Mouse (Mus musculus): ENCODE measurements at regions not wholly inside any gene's neighbourhood (a gene's known extent, or its start where the extent isn't known, plus 50 kb on each side); places are given as distances from the start of the nearest gene placed in this dataset.
"Not testable (repeated sequence)": the region's sequence is repeated elsewhere in the genome, so short reads cannot be mapped to it uniquely, and the experiment has no call there.

GRCm38 (mm10) chrX:17818325-17818724 lies 246.2 kb upstream of the Fundc1 start:
- DNase-seq (ENCODE audit: low spot score in 2 of 2), result no peak

- DNase-seq (ENCODE audit: low spot score in 2 of 2), result no peak
Measured at GRCm38 (mm10) chrX:17817651-17818050, 245.5 kb upstream of the Fundc1 start.

GRCm38 (mm10) chrX:17788048-17788447 lies 215.9 kb upstream of the Fundc1 start:
- not testable (repeated sequence) for DNase-seq (ENCODE audit: low spot score in 2 of 2)

GRCm38 (mm10) chrX:17775886-17776285 lies 203.8 kb upstream of the Fundc1 start:
- DNase-seq (ENCODE audit: low spot score in 2 of 2), result no peak

GRCm38 (mm10) chrX:17752823-17753222 lies 180.7 kb upstream of the Fundc1 start:
- no peak for DNase-seq (ENCODE audit: low spot score in 2 of 2)

GRCm38 (mm10) chrX:17751466-17751865 lies 179.3 kb upstream of the Fundc1 start:
- DNase-seq (ENCODE audit: low spot score in 2 of 2), result no peak

- DNase-seq (ENCODE audit: low spot score in 2 of 2), result no peak
Measured at GRCm38 (mm10) chrX:17730233-17730632, 158.1 kb upstream of the Fundc1 start.

- DNase-seq (ENCODE audit: low spot score in 2 of 2), result no peak
Measured at GRCm38 (mm10) chrX:17725780-17726220, 153.7 kb upstream of the Fundc1 start.

GRCm38 (mm10) chrX:17724990-17725779 lies 153.1 kb upstream of the Fundc1 start:
- DNase-seq (ENCODE audit: low spot score in 2 of 2), result no peak

GRCm38 (mm10) chrX:17724398-17724797 lies 152.3 kb upstream of the Fundc1 start:
- no peak for DNase-seq (ENCODE audit: low spot score in 2 of 2)

- not testable (repeated sequence) for DNase-seq (ENCODE audit: low spot score in 2 of 2)
Measured at GRCm38 (mm10) chrX:17721866-17722625, 149.9 kb upstream of the Fundc1 start.

- peak in 1 of 2 experiments; percentile 2 for DNase-seq (ENCODE audit: low spot score in 2 of 2)
Measured at GRCm38 (mm10) chrX:17714534-17714933, 142.4 kb upstream of the Fundc1 start.

- no peak for DNase-seq (ENCODE audit: low spot score in 2 of 2)
Measured at GRCm38 (mm10) chrX:17712919-17713318, 140.8 kb upstream of the Fundc1 start.

- no peak for DNase-seq (ENCODE audit: low spot score in 2 of 2)
Measured at GRCm38 (mm10) chrX:17712475-17712874, 140.3 kb upstream of the Fundc1 start.
